Mouse (Mus musculus) kidney, postnatal 0 days (tissue): ENCODE results near the gene Exoc6b. TPM values are rescaled to one million over a fixed set of nuclear protein-coding genes. Genes with fewer than 3 reads are reported as not detected.
A peak's percentile ranks its signal among the peaks of the same experiment; 100 is the strongest.

ENCODE experiments used
- ATAC-seq: fragments of 200-750 bp; cut with Nextera tagmentation; replicated peaks from 2 replicates; pipeline ENCODE4 v1.8.0; 2017; ENCODE audit warnings: low read depth, moderate number of reproducible peaks, moderate TSS enrichment, moderate library complexity; ENCODE audit not compliant: low FRiP score
- DNase-seq: peaks from one replicate; pipeline ENCODE4 v3.0.0-alpha.2; 2016; ENCODE audit warnings: low spot score
- H3K27ac ChIP-seq: fragments of 300-500 bp; sonication (generic); 2 replicates; pipeline ENCODE4 v1.5.1; 2014; ENCODE audit warnings: mild to moderate bottlenecking
- H3K27me3 ChIP-seq: fragments of 300-500 bp; sonication (generic); 2 replicates; pipeline ENCODE4 v1.6.1; 2014; ENCODE audit warnings: low read length, mixed read lengths; ENCODE audit not compliant: insufficient read depth
- H3K36me3 ChIP-seq: fragments of 300-500 bp; sonication (generic); 2 replicates; pipeline ENCODE4 v1.6.1; 2014; ENCODE audit warnings: low read length, mixed read lengths; ENCODE audit not compliant: insufficient read depth
- H3K4me1 ChIP-seq: fragments of 300-500 bp; sonication (generic); replicated peaks from 2 replicates; pipeline ENCODE4 v1.6.1; 2014; ENCODE audit warnings: antibody characterized with exemption, low read length, mixed read lengths; ENCODE audit not compliant: insufficient read depth
- H3K4me2 ChIP-seq: fragments of 300-500 bp; sonication (generic); 2 replicates; pipeline ENCODE4 v1.6.1; 2014; ENCODE audit warnings: mild to moderate bottlenecking, low read length, moderate library complexity, mixed read lengths
- H3K4me3 ChIP-seq: fragments of 300-500 bp; sonication (generic); replicated peaks from 2 replicates; pipeline ENCODE4 v1.5.1; 2014; ENCODE audit warnings: low read depth, low read length
- H3K9ac ChIP-seq: fragments of 300-500 bp; sonication (generic); 2 replicates; pipeline ENCODE4 v1.6.1; 2014; ENCODE audit warnings: low read depth, low read length
- H3K9me3 ChIP-seq: fragments of 300-500 bp; sonication (generic); replicated peaks from 2 replicates; pipeline ENCODE4 v1.6.1; 2016; ENCODE audit warnings: low read length, inconsistent platforms, mixed read lengths
- CTCF ChIP-seq: IDR thresholded peaks from 2 replicates; pipeline ENCODE4 v1.5.1; 2016; ENCODE audit warnings: antibody characterized with exemption, low read depth, mild to moderate bottlenecking, moderate library complexity
- WGBS: fragments of 180-500 bp; shearing (Covaris S2); extraction: QIAGEN DNeasy Blood & Tissue Kit; methylation state at CpG from one replicate; pipeline ENCODE4 v1.1.7; 2014; 5-methylcytosine and 5-hydroxymethylcytosine counted together
- polyA plus RNA-seq: library from polyadenylated mRNA; unstranded; fragments of >200 nt; fragmentation: Nextera tagmentation; extraction: Ambion mirVana; gene quantifications from 2 replicates; pipeline ENCODE4 v1.2.1, GENCODE M21; 2015

The Exoc6b gene
- polyA plus RNA-seq, 1 experiment from 2014 or later = 16.7 TPM

GRCm38 (mm10) chr6:84699579-84699978 is 369.7 kb downstream of the Exoc6b start:
- Histone ChIP-seq H3K36me3 (no peaks in the 10 kb centered on the region), H3K27ac (no peak overlapping the region), H3K4me3 (no peak overlapping the region), H3K4me1 (peaks cover 21% of the 10 kb centered on the region; the same call in 1 of the 2 replicates), H3K27me3 (no peaks in the 10 kb centered on the region), H3K4me2 (no peak overlapping the region), H3K9ac (no peak overlapping the region), H3K9me3 (no peaks in the 10 kb centered on the region)
- TF ChIP-seq CTCF = no peak
- 42% methylated on average over 5 of the region's 5 CpGs for WGBS
- ATAC-seq (no peak), DNase-seq (no peak)

GRCm38 (mm10) chr6:84698288-84698673 is 371.0 kb downstream of the Exoc6b start:
- H3K9ac ChIP-seq = no peak overlapping the region
- no peaks in the 10 kb centered on the region for H3K36me3 ChIP-seq
- 41% methylated on average over 1 of the region's 1 CpGs for WGBS
- H3K27me3 ChIP-seq = no peaks in the 10 kb centered on the region
- no peak overlapping the region for H3K4me2 ChIP-seq
- no peak for TF ChIP-seq CTCF
- no peak for ATAC-seq
- no peak overlapping the region for H3K4me3 ChIP-seq
- H3K4me1 ChIP-seq = peaks cover 21% of the 10 kb centered on the region; the same call in 1 of the 2 replicates
- DNase-seq = no peak
- no peak overlapping the region for H3K27ac ChIP-seq
- no peaks in the 10 kb centered on the region for H3K9me3 ChIP-seq

GRCm38 (mm10) chr6:84697474-84698287 is 371.6 kb downstream of the Exoc6b start:
- Histone ChIP-seq H3K4me2 (no peak overlapping the region), H3K9me3 (no peaks in the 10 kb centered on the region), H3K9ac (no peak overlapping the region), H3K36me3 (no peaks in the 10 kb centered on the region), H3K4me1 (peaks cover 21% of the 10 kb centered on the region; the same call in 1 of the 2 replicates), H3K4me3 (no peak overlapping the region), H3K27me3 (no peaks in the 10 kb centered on the region), H3K27ac (no peak overlapping the region)
- peak; percentile 61 for ATAC-seq
- peak; percentile 80 for DNase-seq
- 23% methylated on average over 9 of the region's 9 CpGs for WGBS
- TF ChIP-seq CTCF = no peak

GRCm38 (mm10) chr6:84693844-84694243 is 375.5 kb downstream of the Exoc6b start:
- no peak overlapping the region for H3K4me2 ChIP-seq
- H3K9ac ChIP-seq = no peak overlapping the region
- ATAC-seq (no peak), DNase-seq (peak; percentile 43)
- H3K27me3 ChIP-seq = no peaks in the 10 kb centered on the region
- no peak overlapping the region for H3K27ac ChIP-seq
- no peak overlapping the region for H3K4me3 ChIP-seq
- H3K9me3 ChIP-seq = no peaks in the 10 kb centered on the region
- TF ChIP-seq CTCF = no peak
- WGBS = 27% methylated on average over 4 of the region's 4 CpGs
- peaks cover 13% of the 10 kb centered on the region; the same call in 1 of the 2 replicates for H3K4me1 ChIP-seq
- no peaks in the 10 kb centered on the region for H3K36me3 ChIP-seq

- 95% methylated on average over 2 of the region's 2 CpGs for WGBS
- Histone ChIP-seq H3K36me3 (no peaks in the 10 kb centered on the region), H3K4me1 (peaks cover 10% of the 10 kb centered on the region; the same call in 1 of the 2 replicates), H3K4me3 (no peak overlapping the region), H3K9ac (no peak overlapping the region), H3K4me2 (no peak overlapping the region), H3K9me3 (no peaks in the 10 kb centered on the region), H3K27me3 (no peaks in the 10 kb centered on the region), H3K27ac (no peak overlapping the region)
- DNase-seq (no peak), ATAC-seq (no peak)
- no peak for TF ChIP-seq CTCF
Observed at GRCm38 (mm10) chr6:84693204-84693603, 376.1 kb downstream of the Exoc6b start.

GRCm38 (mm10) chr6:84691907-84692306 is 377.4 kb downstream of the Exoc6b start:
- ATAC-seq (no peak), DNase-seq (no peak)
- Histone ChIP-seq H3K36me3 (no peaks in the 10 kb centered on the region), H3K4me1 (peaks cover 3% of the 10 kb centered on the region; the same call in 1 of the 2 replicates), H3K4me2 (no peak overlapping the region), H3K27ac (no peak overlapping the region), H3K27me3 (no peaks in the 10 kb centered on the region), H3K9me3 (no peaks in the 10 kb centered on the region), H3K4me3 (no peak overlapping the region), H3K9ac (no peak overlapping the region)
- TF ChIP-seq CTCF = no peak
- 92% methylated on average over 3 of the region's 3 CpGs for WGBS
